In the genomic region with DNA sequence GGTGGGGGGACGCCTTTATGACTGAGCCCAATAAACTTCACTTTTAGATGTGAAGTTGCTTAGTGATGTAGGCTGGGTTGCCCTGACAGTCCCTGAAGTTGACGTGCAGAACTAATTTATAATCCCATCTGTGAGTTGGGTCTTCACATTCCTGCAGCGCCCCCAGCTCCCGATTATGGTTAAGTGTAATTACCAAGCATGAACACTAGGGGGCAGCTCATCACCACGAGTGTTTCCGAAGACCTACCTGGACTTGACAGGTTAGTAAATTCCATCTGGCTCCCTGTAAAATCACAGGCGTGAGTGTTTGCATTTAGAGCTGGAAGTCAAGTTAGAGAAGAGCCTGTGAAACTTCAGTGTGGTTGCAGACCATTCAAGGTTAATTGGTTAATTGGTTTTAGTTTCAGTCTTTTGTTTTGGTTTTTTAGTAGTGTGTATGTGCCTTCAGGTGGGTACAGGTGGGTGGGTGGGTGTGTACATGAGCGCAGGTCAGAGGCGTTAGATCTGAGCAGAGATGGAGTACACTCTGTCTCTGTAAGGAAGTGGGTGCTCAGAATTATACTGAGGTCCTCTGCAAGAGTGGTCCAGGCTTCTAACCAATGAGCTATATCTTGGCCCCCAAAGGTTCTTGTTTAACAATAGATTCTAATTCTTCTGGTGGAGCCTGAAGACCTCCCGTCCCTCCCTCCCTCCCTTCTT, we compare ENCODE assay signal across 9 mouse cellular contexts. TPM values are rescaled to one million over a fixed set of nuclear protein-coding genes. Genes with fewer than 3 reads are reported as not detected.
DNase-seq lines count a peak whose midpoint lies in the region; ATAC-seq and TF ChIP-seq lines count a peak whose summit lies in the region.
"Had no signal": no experiment of that assay in that cellular context is flagged by ENCODE, and none has a peak within 500 bp of the region (broad histone marks: within the 10 kb centered on the region; RNA-seq: fewer than 3 reads in every experiment).

No protein-coding gene starts in this region.

- 14% methylated on average over 10 of the region's 10 CpGs for WGBS in heart, embryonic 11.5 days (ENCODE audit: insufficient replicate concordance)
- WGBS in hindbrain, embryonic 13.5 days: 19% methylated on average over 10 of the region's 10 CpGs
- 18% methylated on average over 10 of the region's 10 CpGs for WGBS in limb, embryonic 14.5 days

- no peak overlapping the region for H3K9ac ChIP-seq in heart, embryonic 11.5 days (ENCODE audit: low read depth, low read length)
- H3K9ac ChIP-seq in hindbrain, embryonic 13.5 days: no peak overlapping the region
- no peak overlapping the region for H3K9ac ChIP-seq in limb, embryonic 14.5 days (ENCODE audit: low read depth, low read length, severe bottlenecking)
- H3K9ac ChIP-seq: liver, embryonic 13.5 days had no signal

- no peak overlapping the region for H3K27ac ChIP-seq in heart, embryonic 11.5 days (ENCODE audit: low read depth, low read length)
- H3K27ac ChIP-seq in hindbrain, embryonic 13.5 days: no peak overlapping the region
- no peak overlapping the region for H3K27ac ChIP-seq in limb, embryonic 14.5 days (replicated peaks; ENCODE audit: low read depth, low read length)
- H3K27ac ChIP-seq: liver, embryonic 13.5 days had no signal

- no peaks in the 10 kb centered on the region for H3K36me3 ChIP-seq in heart, embryonic 11.5 days (ENCODE audit: control insufficient read depth, insufficient read depth, low read length)
- H3K36me3 ChIP-seq in G1E (replicated peaks): no peaks in the 10 kb centered on the region
- no peaks in the 10 kb centered on the region for H3K36me3 ChIP-seq in hindbrain, embryonic 13.5 days
- H3K36me3 ChIP-seq in limb, embryonic 14.5 days (ENCODE audit: control insufficient read depth, insufficient read depth, low read length): no peaks in the 10 kb centered on the region
- H3K36me3 ChIP-seq: liver, embryonic 13.5 days had no signal

- no peaks in the 10 kb centered on the region for H3K27me3 ChIP-seq in heart, embryonic 11.5 days (ENCODE audit: control insufficient read depth, insufficient read depth, low read length)
- peaks cover 9% of the 10 kb centered on the region; the same call in 1 of the 2 replicates for H3K27me3 ChIP-seq in G1E (ENCODE audit: insufficient read depth, low read length)
- H3K27me3 ChIP-seq in hindbrain, embryonic 13.5 days: no peaks in the 10 kb centered on the region
- no peaks in the 10 kb centered on the region for H3K27me3 ChIP-seq in limb, embryonic 14.5 days (ENCODE audit: control insufficient read depth, insufficient read depth, low read length)
- H3K27me3 ChIP-seq: liver, embryonic 13.5 days had no signal

- no peak for ATAC-seq in heart, embryonic 11.5 days (replicated peaks; ENCODE audit: insufficient number of reproducible peaks, low FRiP score, low TSS enrichment)
- no peak for ATAC-seq in G1E (ENCODE audit: extremely low read depth, insufficient number of reproducible peaks, low FRiP score, poor library complexity, severe bottlenecking)
- ATAC-seq in hindbrain, embryonic 13.5 days (ENCODE audit: low FRiP score): peak; percentile 36; the same call in 1 of the 2 replicates
- no peak for ATAC-seq in limb, embryonic 14.5 days (ENCODE audit: low FRiP score, low read depth)

- peak; percentile 42 to 65 for DNase-seq in heart, postnatal 14 days
- no peak for DNase-seq in G1E (ENCODE audit: low spot score)
- DNase-seq in cerebellum, postnatal 14 days: peak; percentile 79 to 83
- peak; percentile 41 for DNase-seq in limb, embryonic 14.5 days (ENCODE audit: low spot score)
- DNase-seq in neural tube, embryonic 10.5 days (ENCODE audit: extremely low spot score, low spot score): peak; percentile 56
- no peak for DNase-seq in gastrocnemius, postnatal 36 days
- DNase-seq: liver, embryonic 13.5 days had no signal

- peak; percentile 53 for TF ChIP-seq CTCF in G1E (IDR thresholded peaks at IDR 0.05; ENCODE audit: low read depth, low read length)

- no peak for TF ChIP-seq POLR2A in limb, embryonic 14.5 days (IDR thresholded peaks at IDR 0.05; ENCODE audit: borderline replicate concordance, extremely low read depth, insufficient read depth, insufficient read length)

- H3K4me3 ChIP-seq in heart, embryonic 11.5 days (ENCODE audit: low read depth, low read length): no peak overlapping the region
- H3K4me3 ChIP-seq in G1E (ENCODE audit: low read depth, low read length): no peak overlapping the region
- no peak overlapping the region for H3K4me3 ChIP-seq in hindbrain, embryonic 13.5 days
- H3K4me3 ChIP-seq in limb, embryonic 14.5 days (replicated peaks; ENCODE audit: low read length): no peak overlapping the region
- H3K4me3 ChIP-seq: liver, embryonic 13.5 days had no signal

- intact Hi-C loops in heart, postnatal 14 days (cut with DNase I): loop anchor here (1.0 to 10.0 kb wide), 5 partner anchors 63 to 285 kb away; no protein-coding TSS in a partner anchor
- intact Hi-C loops in gastrocnemius, postnatal 36 days (cut with DNase I): loop anchor here (1.0 kb wide), 2 partner anchors 66 to 99 kb away; no protein-coding TSS in a partner anchor

- H3K9me3 ChIP-seq in heart, embryonic 11.5 days (replicated peaks; ENCODE audit: control insufficient read depth, low read length): 0 out of 2 replicates have a peak, but pooled peaks cover 2% of the 10 kb centered on the region
- H3K9me3 ChIP-seq in G1E (replicated peaks): no peaks in the 10 kb centered on the region
- no peaks in the 10 kb centered on the region for H3K9me3 ChIP-seq in hindbrain, embryonic 13.5 days
- H3K9me3 ChIP-seq in limb, embryonic 14.5 days (ENCODE audit: control insufficient read depth, low read length): no peaks in the 10 kb centered on the region
- H3K9me3 ChIP-seq: liver, embryonic 13.5 days had no signal

- no peak overlapping the region for H3K4me2 ChIP-seq in heart, embryonic 11.5 days
- H3K4me2 ChIP-seq in hindbrain, embryonic 13.5 days: no peak overlapping the region
- H3K4me2 ChIP-seq in limb, embryonic 14.5 days (replicated peaks; ENCODE audit: low read depth, low read length, severe bottlenecking): no peak overlapping the region
- H3K4me2 ChIP-seq: liver, embryonic 13.5 days had no signal

- no peaks in the 10 kb centered on the region for H3K4me1 ChIP-seq in heart, embryonic 11.5 days (ENCODE audit: control insufficient read depth, insufficient read depth, low read length)
- H3K4me1 ChIP-seq in G1E (ENCODE audit: insufficient read depth, low read depth, low read length): peaks cover 5% of the 10 kb centered on the region; the same call in 1 of the 2 replicates
- no peaks in the 10 kb centered on the region for H3K4me1 ChIP-seq in hindbrain, embryonic 13.5 days (replicated peaks)
- no peaks in the 10 kb centered on the region for H3K4me1 ChIP-seq in limb, embryonic 14.5 days (ENCODE audit: control insufficient read depth, insufficient read depth, low read length)
- H3K4me1 ChIP-seq: liver, embryonic 13.5 days had no signal

RNA-seq across cellular contexts. Expression of a gene that starts 15.0 kb away (rescaled TPM):
- 10 to 100 TPM; 42.8 to 44.1 TPM for total RNA-seq in heart, postnatal 14 days (2021)
- polyA plus RNA-seq in heart, embryonic 11.5 days (2014; fragmentation: Nextera tagmentation; extraction: Ambion mirVana): 15.9 and 17.2 TPM in 2 replicates
- total RNA-seq in G1E (2014; fragmentation: Nextera tagmentation) (12.2 and 14.4 TPM in 2 replicates), G1E (2017) (7.0 and 8.0 TPM in 2 replicates)
- polyA plus RNA-seq in G1E (2012): 2.3 and 3.5 TPM in 2 replicates
- 30.1 and 30.7 TPM in 2 replicates for polyA plus RNA-seq in hindbrain, embryonic 13.5 days (2015; fragmentation: Nextera tagmentation; extraction: Ambion mirVana)
- polyA plus RNA-seq in limb, embryonic 14.5 days (2012; rRNA removed): 24.7 and 28.5 TPM in 2 replicates
- 23.0 and 24.5 TPM in 2 replicates for polyA plus RNA-seq in limb, embryonic 14.5 days (2014; fragmentation: Nextera tagmentation; extraction: Ambion mirVana)
- 10 to 100 TPM; 16.1 to 16.3 TPM for total RNA-seq in gastrocnemius, postnatal 36 days (2021)

RNA-seq across cellular contexts. Expression of a gene that starts 45.8 kb away (rescaled TPM):
- total RNA-seq in heart, postnatal 14 days (2021): not detected
- 0.11 and 0.21 TPM in 2 replicates for polyA plus RNA-seq in heart, embryonic 11.5 days (2014; fragmentation: Nextera tagmentation; extraction: Ambion mirVana)
- not detected in 2 replicates for total RNA-seq in G1E (2014; fragmentation: Nextera tagmentation)
- 0.27 TPM in 1 of 2 replicates, not detected in the other for total RNA-seq in G1E (2017)
- polyA plus RNA-seq in G1E (2012): not detected in 2 replicates
- polyA plus RNA-seq in hindbrain, embryonic 13.5 days (2015; fragmentation: Nextera tagmentation; extraction: Ambion mirVana): not detected in 2 replicates
- not detected in 2 replicates for polyA plus RNA-seq in limb, embryonic 14.5 days (2012; rRNA removed)
- polyA plus RNA-seq in limb, embryonic 14.5 days (2014; fragmentation: Nextera tagmentation; extraction: Ambion mirVana): not detected in 2 replicates
- not detected for total RNA-seq in gastrocnemius, postnatal 36 days (2021)
- polyA plus RNA-seq: liver, embryonic 13.5 days had no signal

Comparison
In these comparisons a context has a peak if more than half of its experiments do, and no peak if none do; other contexts are left out.
1. DNase-seq: peak in heart, postnatal 14 days (2 of 2), cerebellum, postnatal 14 days (2 of 2), limb, embryonic 14.5 days (single experiment) and neural tube, embryonic 10.5 days (single experiment); none in G1E (single experiment) and gastrocnemius, postnatal 36 days (0 of 2).